Mouse (Mus musculus): ENCODE results near the gene Foxl2.
A peak's percentile ranks its signal among the peaks of the same experiment; 100 is the strongest.

Foxl2 gene

DNA sequence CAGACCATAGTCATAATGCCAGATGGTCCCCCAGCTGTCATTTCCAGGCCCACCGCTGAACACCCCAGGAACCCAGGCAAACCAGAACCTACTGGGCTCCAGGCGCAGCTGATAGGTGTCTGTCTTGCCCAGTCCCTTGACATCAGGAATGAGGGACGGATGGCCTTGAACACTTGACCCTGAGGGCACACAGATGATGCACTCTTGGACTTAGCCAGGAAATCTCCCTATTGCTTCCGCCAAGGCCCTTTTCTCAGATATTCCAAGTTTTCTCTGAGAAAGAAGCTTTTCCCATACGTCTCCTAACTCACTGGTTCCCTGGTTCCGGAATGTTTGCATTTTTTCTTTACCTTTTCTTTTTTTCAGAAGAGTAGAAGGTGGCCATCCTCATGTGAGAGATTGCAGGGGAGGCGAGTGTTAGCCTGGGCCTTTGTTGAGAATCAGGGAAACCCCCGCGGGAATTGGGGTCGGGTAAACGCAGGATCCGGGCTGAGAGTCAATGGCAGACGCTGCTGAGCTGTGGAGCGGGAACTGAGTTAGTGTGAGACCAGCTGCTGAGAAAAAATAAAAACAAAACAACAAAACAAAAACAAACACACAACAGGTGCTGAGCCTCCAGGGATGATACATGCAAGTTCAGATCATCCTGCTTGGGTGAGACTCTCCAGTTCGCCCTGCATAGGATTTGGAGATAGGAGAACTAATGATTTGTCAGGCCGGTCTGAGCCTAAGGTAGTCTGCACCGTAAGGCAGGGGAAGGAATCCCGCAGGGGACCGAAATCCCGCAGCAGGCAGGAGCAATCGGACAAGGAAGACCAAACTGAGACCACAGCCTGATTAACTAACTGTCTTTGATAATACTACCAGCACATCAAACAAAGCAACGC is 6.7 kb downstream of the Foxl2 start:
- DNase-seq (ENCODE audit: low spot score in 2 of 2), result no peak

DNA sequence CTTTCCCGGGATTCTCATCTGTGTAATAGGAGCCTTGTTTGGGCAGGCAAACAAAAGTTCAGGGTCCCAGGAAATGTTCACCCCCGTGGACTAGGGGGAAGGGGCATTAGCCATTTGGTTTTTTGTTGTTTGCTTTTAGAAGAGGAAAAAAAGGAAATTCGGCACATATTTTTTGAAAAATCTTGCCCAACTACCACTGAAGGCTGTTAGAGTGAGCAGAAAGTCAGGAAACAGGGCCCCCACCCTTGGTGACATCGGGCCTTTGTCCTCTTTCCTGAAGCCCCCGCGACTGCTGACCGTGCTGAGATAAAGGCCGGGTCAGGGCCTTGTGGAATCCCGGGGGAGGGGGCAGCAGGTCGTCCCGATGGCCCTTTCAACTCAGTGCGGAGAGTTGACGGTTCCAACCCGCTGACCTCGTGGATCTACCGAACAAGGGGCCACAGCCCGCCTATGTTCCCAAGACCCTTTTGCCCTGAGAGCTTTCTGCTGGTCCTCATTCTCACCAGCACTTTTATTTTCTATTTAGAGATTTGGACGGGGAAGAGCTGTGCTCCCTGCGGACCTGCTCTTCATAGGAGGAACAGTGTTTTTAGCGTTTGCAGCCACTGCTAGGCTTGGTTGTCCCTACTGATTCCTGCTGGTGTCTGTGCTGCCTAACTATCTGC is 7.5 kb downstream of the Foxl2 start:
- no peak for DNase-seq (ENCODE audit: low spot score in 2 of 2)

GRCm38 (mm10) chr9:98963661-98964060 is 8.6 kb downstream of the Foxl2 start:
- no peak for DNase-seq (ENCODE audit: low spot score in 2 of 2)

- no peak for DNase-seq (ENCODE audit: low spot score in 2 of 2)
Observed at GRCm38 (mm10) chr9:98965084-98965483, 10.0 kb downstream of the Foxl2 start.

GRCm38 (mm10) chr9:98973101-98973521 is 18.0 kb downstream of the Foxl2 start:
- no peak for DNase-seq (ENCODE audit: low spot score in 2 of 2)

GRCm38 (mm10) chr9:98973561-98973960 is 18.5 kb downstream of the Foxl2 start:
- DNase-seq (ENCODE audit: low spot score in 2 of 2), result no peak

DNA sequence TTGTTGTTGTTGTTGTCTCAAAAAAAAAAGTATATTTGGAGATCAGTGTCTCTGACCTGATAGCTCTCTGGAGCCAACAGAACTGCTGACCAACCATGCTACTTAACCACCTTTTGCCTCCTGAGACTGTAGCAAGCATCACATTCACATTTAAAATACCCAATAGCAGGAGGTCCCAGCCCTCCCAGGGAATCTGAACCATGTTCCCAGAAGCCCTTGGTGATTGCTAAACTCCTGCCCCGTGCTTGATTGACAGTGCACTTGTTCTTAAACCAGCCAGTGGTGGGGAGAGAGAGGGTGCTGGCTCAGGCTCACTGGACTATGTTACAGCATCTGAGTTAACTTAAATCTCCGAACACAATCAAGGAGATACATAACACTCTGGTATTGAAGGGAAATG is 19.8 kb downstream of the Foxl2 start:
- no peak for DNase-seq (ENCODE audit: low spot score in 2 of 2)

GRCm38 (mm10) chr9:98976081-98976480 is 21.0 kb downstream of the Foxl2 start:
- DNase-seq (ENCODE audit: low spot score in 2 of 2), result no peak

DNA sequence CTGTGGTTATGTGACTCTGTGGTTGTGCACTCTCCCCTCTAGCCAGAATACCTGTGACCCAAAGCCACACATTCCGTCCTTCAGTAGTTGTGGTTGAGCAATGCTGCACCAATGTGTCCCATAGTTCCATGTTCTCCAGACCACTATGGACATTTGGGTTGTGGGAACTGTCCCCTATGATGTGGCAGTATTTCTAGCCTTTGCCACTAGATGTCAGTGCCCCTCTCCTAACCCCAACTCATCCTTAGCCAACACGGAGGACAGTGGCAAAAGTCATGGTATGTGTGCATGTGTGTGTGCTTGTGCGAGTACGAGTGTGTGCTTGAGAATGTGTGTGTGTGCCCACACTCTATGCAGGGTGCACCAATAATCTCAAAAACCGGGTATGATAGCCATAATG is 21.4 kb downstream of the Foxl2 start:
- DNase-seq (ENCODE audit: low spot score in 2 of 2), result no peak

- DNase-seq (ENCODE audit: low spot score in 2 of 2), result peak; percentile 81 to 87
Observed at GRCm38 (mm10) chr9:98979431-98980416, 24.6 kb downstream of the Foxl2 start.

- peak; percentile 100 for DNase-seq (ENCODE audit: low spot score in 2 of 2)
Observed at GRCm38 (mm10) chr9:98985800-98986475, 30.9 kb downstream of the Foxl2 start, which contains the start of gene Faim. Faim (plus strand) TSS chr9:98986373.

- no peak for DNase-seq (ENCODE audit: low spot score in 2 of 2)
Observed at GRCm38 (mm10) chr9:98986476-98987096, 31.5 kb downstream of the Foxl2 start.

- no peak for DNase-seq (ENCODE audit: low spot score in 2 of 2)
Observed at GRCm38 (mm10) chr9:98987131-98987530, 32.0 kb downstream of the Foxl2 start.

DNA sequence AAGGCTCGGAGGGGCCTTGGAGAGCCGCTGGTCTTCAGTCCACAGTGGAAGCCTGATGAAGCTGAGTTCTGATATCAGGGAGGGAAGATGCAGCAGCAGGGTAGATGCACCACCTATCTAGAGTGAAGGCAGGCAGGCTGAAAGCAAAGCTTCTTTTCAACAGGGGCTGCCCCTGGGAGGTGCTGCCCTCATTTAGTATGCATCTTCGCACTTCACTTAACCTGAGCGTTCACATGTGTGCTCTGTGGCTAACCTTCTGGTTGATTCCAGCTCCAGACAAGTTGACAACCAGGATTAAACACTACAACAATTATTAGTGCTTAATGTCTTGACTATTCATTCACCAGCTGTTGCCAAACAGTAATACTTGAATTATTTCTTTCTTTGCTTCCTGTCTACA is 39.0 kb downstream of the Foxl2 start:
- DNase-seq (ENCODE audit: low spot score in 2 of 2), result no peak

- DNase-seq (ENCODE audit: low spot score in 2 of 2), result peak; percentile 42 to 47
Observed at GRCm38 (mm10) chr9:98999881-99000339, 44.8 kb downstream of the Foxl2 start.

GRCm38 (mm10) chr9:99001326-99001725 is 46.2 kb downstream of the Foxl2 start:
- no peak for DNase-seq (ENCODE audit: low spot score in 2 of 2)
